Mouse (Mus musculus): ENCODE measurements around the gene Man2a2. TPM values are rescaled to one million over a fixed set of nuclear protein-coding genes. Genes with fewer than 3 reads are reported as not detected.

Gene Man2a2
- total RNA-seq, 2 experiments from 2014 or later = 124 to 139 TPM

Other genes with a start within 250 kb of the Man2a2 start
- gene Sema4b, start 184.5 kb downstream of the Man2a2 start, total RNA-seq (2021) = 10 to 100 TPM; 25.2 to 25.7 TPM
- gene Cib1, start 138.6 kb downstream of the Man2a2 start, total RNA-seq (2021) = 10 to 100 TPM; 28.1 to 28.8 TPM
- 1 to 10 TPM; 6.3 to 6.4 TPM for gene Gdpgp1, start 138.5 kb downstream of the Man2a2 start, total RNA-seq (2021)
- gene Ttll13, start 125.0 kb downstream of the Man2a2 start, total RNA-seq (2021) = 1 to 10 TPM in 1 of 2 experiments, under 1 TPM in 1; 0.95 to 1.6 TPM
- 10 to 100 TPM; 38.9 to 39.3 TPM for gene Ngrn, start 110.2 kb downstream of the Man2a2 start, total RNA-seq (2021)
- 10 to 100 TPM; 21.4 TPM for gene Vps33b, start 101.7 kb downstream of the Man2a2 start, total RNA-seq (2021)
- 1 to 10 TPM; 2.4 to 4.9 TPM for gene Prc1, start 76.9 kb downstream of the Man2a2 start, total RNA-seq (2021)
- gene Rccd1, start 46.9 kb downstream of the Man2a2 start, total RNA-seq (2021) = 10 to 100 TPM; 14.5 to 15.4 TPM
- 10 to 100 TPM; 40.6 to 47.9 TPM for gene Unc45a, start 30.4 kb downstream of the Man2a2 start, total RNA-seq (2021)
- gene Hddc3, start 28.3 kb downstream of the Man2a2 start, total RNA-seq (2021) = 10 to 100 TPM; 45.8 to 46.3 TPM
- 1 to 10 TPM; 5.6 to 9.9 TPM for gene Fes, start 16.6 kb upstream of the Man2a2 start, total RNA-seq (2021)
- gene Furin, start 34.1 kb upstream of the Man2a2 start, total RNA-seq (2021) = 10 to 100 TPM; 48.7 to 50.3 TPM
- gene Blm, start 163.7 kb upstream of the Man2a2 start, total RNA-seq (2021) = 1 to 10 TPM; 4.6 to 6.3 TPM